Mouse (Mus musculus) erythroid progenitor cell, adult 5-6 weeks (primary cell): ENCODE measurements around the gene Izumo1. TPM values are rescaled to one million over a fixed set of nuclear protein-coding genes. Genes with fewer than 3 reads are reported as not detected.

ENCODE experiments used
- ATAC-seq: replicated peaks from 2 replicates; pipeline ENCODE4 v1.8.0; 2016; ENCODE audit warnings: moderate number of reproducible peaks, mild to moderate bottlenecking, moderate TSS enrichment, inconsistent platforms; ENCODE audit not compliant: poor library complexity, low FRiP score, severe bottlenecking
- total RNA-seq, 2 experiments: library from RNA; stranded (forward) in 1 of 2; stranded (reverse) in 1 of 2; fragments of 150-400 nt in 1 of 2; fragments of 186-747, 209-891 nt in 1 of 2; gene quantifications; 2 replicates each; pipeline versions ENCODE4 v1.2.3 to v1.2.4; 2015 to 2017; ENCODE audit warnings: low replicate concordance in 2 of 2

Gene Izumo1
- total RNA-seq, 2 experiments from 2014 or later = not detected

DNA sequence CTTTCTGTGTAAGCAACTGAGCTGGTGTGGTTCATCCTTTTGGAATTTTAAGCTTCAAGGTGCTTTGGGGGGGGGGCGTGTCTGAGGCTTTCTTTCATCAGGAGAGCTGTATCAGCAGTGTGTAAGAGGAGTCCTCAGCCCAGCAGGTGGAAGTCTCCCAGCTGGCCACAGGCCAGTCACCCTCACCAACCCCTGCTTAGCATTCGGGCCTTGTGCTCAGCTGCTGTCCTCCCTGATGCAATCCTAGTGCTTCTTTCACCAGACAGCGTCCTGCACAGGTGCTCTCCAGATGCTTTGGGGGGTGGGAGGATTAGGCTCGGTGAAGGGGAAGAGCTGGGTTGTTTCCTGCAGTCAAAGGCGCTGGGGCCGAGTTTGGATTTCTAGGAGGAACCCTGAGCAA, 5.3 kb upstream of the Izumo1 start:
- ATAC-seq = no peak

GRCm38 (mm10) chr7:45617042-45617695, 4.4 kb upstream of the Izumo1 start, which contains the start of gene Fut1:
Gene Fut1 (plus strand): TSS chr7:45617289.
- no peak for ATAC-seq

DNA sequence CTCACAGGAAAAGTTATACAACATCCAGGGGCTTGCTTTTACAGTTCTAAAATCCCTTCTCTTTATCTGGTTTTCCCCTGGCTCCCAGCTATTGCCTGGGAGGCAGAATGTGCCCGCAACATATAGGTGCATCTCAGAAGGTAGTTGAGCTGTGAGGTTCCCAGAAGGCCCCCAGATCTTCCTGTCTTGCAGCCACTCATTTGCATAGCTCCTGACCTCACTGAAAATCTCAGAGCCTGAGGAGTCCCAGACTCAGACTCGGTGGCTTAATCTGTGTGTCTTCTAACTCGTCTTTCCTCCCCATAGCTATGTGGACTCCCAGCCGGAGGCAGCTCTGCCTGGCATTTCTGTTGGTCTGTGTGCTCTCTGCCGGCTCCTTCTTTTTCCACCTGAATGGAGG, 3.3 kb upstream of the Izumo1 start:
- no peak for ATAC-seq

GRCm38 (mm10) chr7:45619592-45619991, 2.0 kb upstream of the Izumo1 start:
- no peak for ATAC-seq

DNA sequence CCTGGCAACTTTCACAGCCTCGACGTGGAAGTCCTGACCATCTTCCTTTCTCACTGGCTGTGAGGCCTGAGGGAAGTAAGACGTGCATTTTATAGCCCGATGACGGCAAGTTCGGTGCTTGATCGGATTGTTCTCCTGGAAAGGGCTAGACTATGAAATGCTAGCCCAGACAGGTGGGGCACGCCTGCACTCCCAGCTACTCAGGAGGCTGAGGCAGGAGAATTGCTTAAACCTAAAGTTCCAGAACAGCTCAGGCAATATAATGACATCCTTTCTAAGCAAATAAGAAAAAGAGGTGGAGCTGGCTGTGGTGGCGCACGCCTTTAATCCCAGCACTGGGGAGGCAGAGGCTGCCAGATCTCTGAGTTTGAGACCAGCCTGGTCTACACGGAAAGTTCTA, 1.9 kb downstream of the Izumo1 start:
- ATAC-seq = no peak

- no peak for ATAC-seq
Measured at GRCm38 (mm10) chr7:45624718-45625117, 3.1 kb downstream of the Izumo1 start.

- no peak for ATAC-seq
Measured at GRCm38 (mm10) chr7:45625481-45625880, 3.9 kb downstream of the Izumo1 start.

DNA sequence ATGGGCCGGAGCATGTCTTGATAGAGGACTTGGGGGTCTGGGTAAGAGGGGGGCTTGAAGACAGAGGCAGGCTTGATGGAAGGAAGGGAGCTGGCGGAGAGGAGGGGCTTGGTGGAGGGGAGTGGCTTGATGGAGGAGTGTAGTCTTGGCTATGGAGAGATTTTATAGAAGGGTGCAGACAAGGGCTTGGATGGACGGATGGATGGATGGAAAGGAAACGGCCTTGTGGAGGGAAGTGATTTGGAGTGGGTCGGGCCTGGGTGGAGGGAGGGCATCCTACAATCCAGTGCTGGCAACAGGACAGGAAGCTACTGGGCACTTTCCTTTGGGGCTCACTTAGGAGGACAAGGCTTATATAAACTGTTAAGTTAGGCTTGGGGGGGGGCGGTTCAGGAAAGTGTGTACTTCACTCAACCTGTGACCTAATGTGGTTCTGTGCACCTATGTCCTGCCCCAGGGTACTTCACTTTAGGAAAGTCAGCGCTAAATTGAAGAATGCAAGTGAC, 5.0 kb downstream of the Izumo1 start:
- no peak for ATAC-seq

- ATAC-seq = no peak
Measured at GRCm38 (mm10) chr7:45627261-45627660, 5.7 kb downstream of the Izumo1 start, which contains the start of gene Rasip1. Gene Rasip1 (plus strand): TSS chr7:45627488.

DNA sequence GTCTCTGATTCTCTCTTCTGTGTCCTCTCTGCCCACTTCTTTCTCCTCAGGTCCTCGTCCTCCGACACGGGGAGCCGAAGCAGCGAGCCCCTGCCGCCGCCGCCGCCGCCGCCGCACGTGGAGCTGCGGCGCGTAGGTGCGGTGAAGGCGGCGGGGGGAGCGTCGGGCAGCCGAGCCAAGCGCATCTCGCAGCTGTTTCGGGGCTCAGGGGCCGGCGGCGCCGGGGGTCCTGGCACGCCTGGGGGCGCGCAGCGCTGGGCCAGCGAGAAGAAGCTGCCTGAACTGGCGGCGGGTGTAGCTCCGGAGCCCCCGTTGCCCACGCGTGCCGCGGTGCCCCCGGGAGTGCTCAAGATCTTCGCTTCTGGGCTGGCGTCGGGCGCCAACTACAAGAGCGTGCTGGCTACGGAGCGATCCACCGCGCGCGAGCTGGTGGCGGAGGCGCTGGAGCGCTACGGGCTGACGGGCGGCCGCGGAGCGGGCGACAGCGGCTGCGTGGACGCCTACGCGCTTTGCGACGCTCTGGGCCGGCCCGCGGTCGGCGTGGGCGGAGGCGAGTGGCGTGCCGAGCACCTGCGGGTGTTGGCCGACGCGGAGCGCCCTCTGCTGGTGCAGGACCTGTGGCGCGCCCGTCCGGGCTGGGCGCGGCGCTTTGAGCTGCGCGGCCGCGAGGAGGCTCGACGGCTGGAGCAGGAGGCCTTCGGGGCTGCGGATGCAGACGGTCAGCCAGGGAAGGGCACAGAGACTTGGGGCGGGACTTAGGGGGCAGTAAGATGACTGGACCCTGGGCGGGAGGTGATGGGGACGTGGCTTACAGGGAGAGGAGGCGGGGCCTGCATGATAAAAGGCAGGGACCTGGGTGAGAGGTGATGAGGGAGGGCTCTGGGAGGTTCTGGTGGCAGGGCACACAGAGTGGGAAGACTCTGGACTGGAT, 7.0 kb downstream of the Izumo1 start:
- ATAC-seq = peak; percentile 86

- ATAC-seq = no peak
Measured at GRCm38 (mm10) chr7:45630064-45630907, 8.7 kb downstream of the Izumo1 start.

- ATAC-seq = no peak
Measured at GRCm38 (mm10) chr7:45632499-45632898, 10.9 kb downstream of the Izumo1 start.

GRCm38 (mm10) chr7:45634946-45635681, 13.5 kb downstream of the Izumo1 start:
- ATAC-seq = no peak

DNA sequence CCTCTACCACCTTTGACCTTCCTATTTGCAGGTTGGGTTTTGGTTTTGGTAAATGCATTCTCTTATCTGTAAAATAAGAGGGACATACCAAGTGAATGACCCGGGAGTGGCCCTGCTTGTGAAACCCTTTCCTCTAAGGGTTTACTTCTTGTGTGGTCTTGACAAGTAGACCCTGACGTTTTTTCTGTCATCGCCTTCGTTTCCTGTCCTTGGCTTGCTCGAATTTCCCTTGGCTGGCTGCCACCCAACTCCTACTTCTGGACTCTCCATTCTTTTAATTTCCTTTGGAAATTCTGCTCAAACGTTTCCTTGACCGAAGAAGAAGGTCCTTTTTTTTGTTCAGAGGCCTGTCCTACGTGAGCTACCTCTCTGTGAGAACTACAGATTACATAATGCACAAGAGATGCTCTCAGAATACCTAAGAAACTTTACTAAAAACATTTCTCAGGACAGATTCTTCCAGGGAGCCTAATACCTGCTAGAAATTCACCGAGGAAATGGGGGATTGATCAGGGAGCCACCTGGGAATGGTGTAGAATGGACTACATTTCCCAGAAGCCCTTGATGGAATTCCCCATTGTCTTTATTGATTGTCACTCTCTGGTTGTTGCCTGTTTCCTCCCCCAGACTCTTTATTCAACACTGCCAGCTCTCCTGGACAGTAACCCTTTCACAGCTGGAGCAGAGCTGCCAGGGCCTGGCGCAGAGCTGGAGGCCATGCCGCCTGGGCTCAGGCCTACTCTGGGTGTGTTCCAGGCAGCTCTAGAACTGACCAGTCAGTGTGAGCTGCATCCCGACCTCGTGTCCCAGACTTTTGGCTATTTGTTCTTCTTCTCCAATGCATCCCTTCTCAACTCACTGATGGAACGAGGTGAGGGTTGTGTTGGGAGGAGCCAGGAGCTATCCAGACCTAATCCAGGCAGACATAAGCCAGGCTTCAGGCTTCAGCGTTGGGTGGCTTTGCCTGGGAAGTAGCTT, 14.4 kb downstream of the Izumo1 start:
- no peak for ATAC-seq

GRCm38 (mm10) chr7:45637710-45638109, 16.1 kb downstream of the Izumo1 start:
- no peak for ATAC-seq

- ATAC-seq = no peak
Measured at GRCm38 (mm10) chr7:45638623-45639401, 17.2 kb downstream of the Izumo1 start.

DNA sequence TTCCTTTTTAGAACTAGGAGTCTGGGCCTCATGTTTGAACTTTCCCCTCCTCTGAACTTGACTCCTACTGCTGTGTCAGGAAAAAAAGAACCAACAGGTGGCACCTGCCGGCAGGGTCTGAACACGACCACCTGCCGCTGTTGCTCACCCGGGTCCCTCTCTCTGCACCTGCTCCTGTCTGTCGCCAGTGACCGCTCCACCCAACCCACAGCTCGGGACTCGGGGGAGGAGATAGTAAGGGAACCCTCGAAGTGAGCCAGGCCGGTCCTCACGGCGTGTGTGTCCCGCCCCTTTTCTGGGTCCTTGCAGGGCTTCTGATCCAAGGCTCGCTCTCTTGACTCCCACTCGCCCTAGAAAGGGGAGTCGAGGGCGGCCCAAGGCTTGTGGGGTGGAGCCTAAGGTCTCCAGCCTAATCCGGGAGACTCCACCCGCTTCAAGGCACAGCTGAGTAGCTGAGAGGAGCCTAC, 18.0 kb downstream of the Izumo1 start, which contains the start of gene Mamstr:
TSS of gene Mamstr (plus strand) at position 417 of the 467 bp plus-strand sequence.
- ATAC-seq = no peak
